Mouse (Mus musculus): ENCODE results near the gene 2310079G19Rik. TPM values are rescaled to one million over a fixed set of nuclear protein-coding genes. Genes with fewer than 3 reads are reported as not detected.

The 2310079G19Rik gene
- polyA plus RNA-seq (2012; rRNA removed): not detected in 2 replicates

GRCm38 (mm10) chr16:88627566-88627965 lies at the start of gene 2310079G19Rik:
2310079G19Rik (minus strand) TSS chr16:88627666.

GRCm38 (mm10) chr16:88671571-88671970 lies 44.1 kb upstream of the 2310079G19Rik start, which contains the start of gene Krtap27-1:
Krtap27-1 (minus strand) TSS chr16:88671671.

GRCm38 (mm10) chr16:88647358-88647846 lies 19.9 kb upstream of the 2310079G19Rik start, which contains the start of gene Krtap26-1:
Krtap26-1 (minus strand) TSS chr16:88647796.

GRCm38 (mm10) chr16:88611922-88612321 lies 15.5 kb downstream of the 2310079G19Rik start, which contains the start of gene Krtap24-1:
Krtap24-1 (minus strand) TSS chr16:88612279.

Other genes with a start within 250 kb of the 2310079G19Rik start
- gene Cldn17, start 120.7 kb downstream of the 2310079G19Rik start, polyA plus RNA-seq (2012; rRNA removed): 0.04 TPM in 1 of 2 replicates, not detected in the other
- gene Cldn8, start 64.5 kb downstream of the 2310079G19Rik start, polyA plus RNA-seq (2012; rRNA removed): not detected in 2 replicates
- gene Krtap24-1, start 15.4 kb downstream of the 2310079G19Rik start, polyA plus RNA-seq (2012; rRNA removed): not detected in 2 replicates
- not detected in 2 replicates for gene Krtap26-1, start 20.1 kb upstream of the 2310079G19Rik start, polyA plus RNA-seq (2012; rRNA removed)
- not detected in 2 replicates for gene Krtap27-1, start 44.0 kb upstream of the 2310079G19Rik start, polyA plus RNA-seq (2012; rRNA removed)
- gene 2310061N02Rik, start 80.3 kb upstream of the 2310079G19Rik start, polyA plus RNA-seq (2012; rRNA removed): not detected in 2 replicates
- not detected in 2 replicates for gene Krtap13-1, start 101.2 kb upstream of the 2310079G19Rik start, polyA plus RNA-seq (2012; rRNA removed)
- not detected in 2 replicates for gene Krtap13, start 124.0 kb upstream of the 2310079G19Rik start, polyA plus RNA-seq (2012; rRNA removed)
- not detected in 2 replicates for gene 2310034C09Rik, start 131.2 kb upstream of the 2310079G19Rik start, polyA plus RNA-seq (2012; rRNA removed)
- not detected in 2 replicates for gene 2310057N15Rik, start 146.5 kb upstream of the 2310079G19Rik start, polyA plus RNA-seq (2012; rRNA removed)
- gene Gm5965, start 150.2 kb upstream of the 2310079G19Rik start, polyA plus RNA-seq (2012; rRNA removed): not detected in 2 replicates
- not detected in 2 replicates for gene Gm20741, start 184.6 kb upstream of the 2310079G19Rik start, polyA plus RNA-seq (2012; rRNA removed)
- not detected in 2 replicates for gene Krtap15, start 192.5 kb upstream of the 2310079G19Rik start, polyA plus RNA-seq (2012; rRNA removed)
- not detected in 2 replicates for gene Krtap14, start 198.5 kb upstream of the 2310079G19Rik start, polyA plus RNA-seq (2012; rRNA removed)
- not detected in 2 replicates for gene Krtap19-1, start 241.7 kb upstream of the 2310079G19Rik start, polyA plus RNA-seq (2012; rRNA removed)
- gene Krtap19-2, start 246.6 kb upstream of the 2310079G19Rik start, polyA plus RNA-seq (2012; rRNA removed): not detected in 2 replicates

Data from central nervous system, embryonic 18 days (tissue).